Mouse (Mus musculus) midbrain, embryonic 11.5 days (tissue): Measurements from ENCODE around the gene Dpep3. TPM values are rescaled to one million over a fixed set of nuclear protein-coding genes. Genes with fewer than 3 reads are reported as not detected.

ENCODE experiments used
- ATAC-seq: fragments of 200-750 bp; cut with Nextera tagmentation; 2 replicates; pipeline ENCODE4 v1.8.0; 2017; ENCODE audit warnings: moderate TSS enrichment, moderate library complexity; ENCODE audit not compliant: low FRiP score
- DNase-seq: peaks from one replicate; pipeline ENCODE4 v3.0.0; 2015; ENCODE audit warnings: low spot score; ENCODE audit errors: missing footprints
- H3K27ac ChIP-seq: fragments of 300-500 bp; sonication (generic); 2 replicates; pipeline ENCODE4 v1.5.1; 2014; ENCODE audit warnings: low read depth, low read length
- H3K27me3 ChIP-seq: fragments of 300-500 bp; sonication (generic); 2 replicates; pipeline ENCODE4 v1.6.1; 2014; ENCODE audit warnings: mild to moderate bottlenecking, low read length, moderate library complexity, mixed read lengths; ENCODE audit not compliant: control insufficient read depth, insufficient read depth
- H3K36me3 ChIP-seq: fragments of 300-500 bp; sonication (generic); 2 replicates; pipeline ENCODE4 v1.6.1; 2014; ENCODE audit warnings: mild to moderate bottlenecking, low read length, moderate library complexity, mixed read lengths; ENCODE audit not compliant: control insufficient read depth, insufficient read depth
- H3K4me1 ChIP-seq: fragments of 300-500 bp; sonication (generic); 2 replicates; pipeline ENCODE4 v1.6.1; 2014; ENCODE audit warnings: low read length; ENCODE audit not compliant: control insufficient read depth, insufficient read depth
- H3K4me2 ChIP-seq: fragments of 300-500 bp; sonication (generic); 2 replicates; pipeline ENCODE4 v1.6.1; 2014; ENCODE audit warnings: mild to moderate bottlenecking, moderate library complexity
- H3K4me3 ChIP-seq: fragments of 300-500 bp; sonication (generic); 2 replicates; pipeline ENCODE4 v1.5.1; 2014; ENCODE audit warnings: low read depth, low read length
- H3K9ac ChIP-seq: fragments of 300-500 bp; sonication (generic); 2 replicates; pipeline ENCODE4 v1.6.1; 2014; ENCODE audit warnings: low read length
- H3K9me3 ChIP-seq: fragments of 300-500 bp; sonication (generic); 2 replicates; pipeline ENCODE4 v1.6.1; 2016; ENCODE audit warnings: low read length; ENCODE audit not compliant: control insufficient read depth
- WGBS: fragments of 180-500 bp; shearing (Covaris S2); extraction: QIAGEN DNeasy Blood & Tissue Kit; methylation state at CpG from one replicate; pipeline ENCODE4 v1.1.7; 2014; 5-methylcytosine and 5-hydroxymethylcytosine counted together
- polyA plus RNA-seq: library from polyadenylated mRNA; unstranded; fragments of >200 nt; fragmentation: Nextera tagmentation; extraction: Ambion mirVana; gene quantifications from 2 replicates; pipeline ENCODE4 v1.2.1, GENCODE M21; 2014

The Dpep3 gene
- polyA plus RNA-seq, 1 experiment from 2014 or later = not detected

DNA sequence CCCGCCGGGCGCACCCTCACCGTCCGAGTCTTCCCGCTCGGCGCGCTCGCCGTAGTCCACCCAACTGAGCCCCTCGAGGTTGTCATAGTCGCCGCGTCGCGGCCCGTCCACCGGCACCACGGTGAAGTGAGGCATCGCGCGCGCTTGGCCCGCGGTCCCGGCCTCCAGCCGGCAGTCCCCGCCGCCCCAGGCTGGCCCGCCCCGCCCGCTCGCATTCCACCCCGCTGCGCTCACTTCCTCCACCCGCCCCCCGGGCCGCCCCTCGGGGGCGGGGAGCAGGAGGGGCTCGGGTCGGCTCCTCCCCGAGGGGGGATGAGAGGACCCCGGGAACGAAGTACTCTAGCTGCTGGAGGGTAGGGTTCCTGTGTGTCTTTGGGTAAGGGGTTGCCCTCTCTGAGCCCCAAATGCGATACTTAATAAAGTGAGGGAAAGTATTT, 13.3 kb downstream of the Dpep3 start, which contains the start of gene Slc12a4:
TSS of gene Slc12a4 (minus strand) at position 193 of the 437 bp plus-strand sequence.
- ATAC-seq (peak; percentile 88), DNase-seq (peak; percentile 94)
- Histone ChIP-seq H3K36me3 (no peaks in the 10 kb centered on the region), H3K27me3 (peaks cover 20% of the 10 kb centered on the region), H3K4me3 (peak within 1 kb of the TSS; percentile 52), H3K9me3 (no peaks in the 10 kb centered on the region), H3K27ac (no peak within 1 kb of the TSS), H3K4me1 (peaks cover 6% of the 10 kb centered on the region), H3K4me2 (peak within 1 kb of the TSS; percentile 74), H3K9ac (peak within 1 kb of the TSS; percentile 66)
- under 1% methylated on average over 42 of the region's 47 CpGs for WGBS

DNA sequence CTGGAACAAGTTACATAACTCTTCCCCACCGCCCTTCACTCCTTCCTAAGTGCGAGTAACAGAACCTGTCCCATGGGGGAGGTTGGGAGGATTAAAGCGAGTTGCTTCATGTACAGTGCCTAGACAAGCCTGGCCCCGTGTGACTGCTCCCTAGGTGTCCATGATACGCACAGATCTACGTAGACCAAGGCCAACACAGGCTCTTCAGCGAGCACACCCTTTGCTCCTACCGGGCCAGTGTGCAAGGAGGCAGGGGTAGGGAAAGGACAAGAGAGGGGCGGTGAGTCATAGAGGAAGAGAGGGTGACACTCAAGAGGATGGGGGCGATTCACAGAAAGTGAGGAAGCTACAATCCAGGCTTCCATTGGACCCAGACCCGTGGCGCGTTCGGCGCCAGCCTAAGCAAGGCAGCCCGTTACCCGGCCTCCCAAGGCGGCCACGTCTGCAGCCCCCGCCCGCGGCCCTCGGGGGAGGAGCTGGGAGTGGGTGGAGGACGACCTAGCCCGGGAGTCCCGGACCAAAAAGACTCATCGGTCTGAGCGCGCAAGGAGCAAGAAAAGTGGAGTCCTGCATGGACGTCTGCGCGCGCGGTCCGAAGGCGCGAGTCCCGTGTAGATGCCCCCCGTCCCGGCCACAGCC, 13.8 kb downstream of the Dpep3 start:
- Histone ChIP-seq H3K36me3 (no peaks in the 10 kb centered on the region), H3K27me3 (peaks cover 20% of the 10 kb centered on the region), H3K9ac (peak overlapping the region; percentile 66), H3K27ac (no peak overlapping the region), H3K9me3 (no peaks in the 10 kb centered on the region), H3K4me2 (peak overlapping the region; percentile 74), H3K4me1 (peaks cover 6% of the 10 kb centered on the region), H3K4me3 (peak overlapping the region; percentile 52)
- DNase-seq (peak; percentile 91), ATAC-seq (peak; percentile 71)
- 3% methylated on average over 39 of the region's 40 CpGs for WGBS

DNA sequence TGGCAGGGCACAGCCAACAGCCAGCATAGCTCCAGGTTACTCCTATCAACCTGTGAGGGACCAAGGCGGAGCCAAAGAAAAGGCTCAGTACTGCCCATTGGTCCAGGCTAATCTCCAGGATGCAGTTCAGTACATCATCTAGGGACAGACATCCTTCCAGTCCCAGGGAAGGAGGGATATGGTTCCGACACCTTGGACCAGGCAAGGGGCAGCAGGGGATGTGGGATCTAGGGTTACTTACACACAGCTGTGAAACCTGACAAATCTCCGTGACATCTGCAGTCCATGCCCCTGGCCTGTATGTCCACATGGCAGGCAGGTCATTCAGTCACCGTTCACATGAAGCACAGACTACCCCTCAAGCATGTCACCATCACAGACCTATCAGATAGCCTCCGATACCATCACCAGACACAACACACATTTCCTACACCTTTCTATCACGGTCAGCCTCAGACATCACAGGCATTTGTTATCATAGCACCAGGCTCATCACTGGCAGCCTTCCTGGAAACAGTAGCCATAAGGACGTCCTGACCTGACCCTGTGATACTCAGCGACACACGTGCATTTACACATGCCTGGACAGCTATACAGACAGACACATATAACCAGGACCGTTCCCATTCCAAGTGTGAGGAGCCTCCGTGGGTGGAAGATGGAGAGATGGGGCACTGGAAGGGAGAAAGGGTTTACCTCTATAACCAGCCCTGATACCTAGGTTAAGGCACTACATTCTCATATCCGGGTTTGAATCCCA, 14.5 kb downstream of the Dpep3 start:
- Histone ChIP-seq H3K27me3 (peaks cover 20% of the 10 kb centered on the region), H3K9me3 (no peaks in the 10 kb centered on the region), H3K9ac (peak overlapping the region; percentile 66), H3K36me3 (no peaks in the 10 kb centered on the region), H3K4me2 (peak overlapping the region; percentile 74), H3K4me3 (no peak overlapping the region), H3K27ac (no peak overlapping the region), H3K4me1 (peaks cover 6% of the 10 kb centered on the region)
- ATAC-seq (no peak), DNase-seq (no peak)
- WGBS = 74% methylated on average over 12 of the region's 12 CpGs

- H3K9ac ChIP-seq = no peak overlapping the region
- no peak overlapping the region for H3K4me3 ChIP-seq
- no peaks in the 10 kb centered on the region for H3K9me3 ChIP-seq
- H3K36me3 ChIP-seq = no peaks in the 10 kb centered on the region
- H3K27ac ChIP-seq = no peak overlapping the region
- peaks cover 15% of the 10 kb centered on the region for H3K27me3 ChIP-seq
- peaks cover 2% of the 10 kb centered on the region for H3K4me1 ChIP-seq
- 88% methylated on average over 10 of the region's 10 CpGs for WGBS
- ATAC-seq = no peak
- H3K4me2 ChIP-seq = no peak overlapping the region
- no peak for DNase-seq
These were observed 17.7 kb downstream of the Dpep3 start for GRCm38 (mm10) chr8:105961536-105961935.

- H3K4me3 ChIP-seq = no peak overlapping the region
- no peak for ATAC-seq
- H3K27me3 ChIP-seq = peaks cover 12% of the 10 kb centered on the region
- peaks cover 2% of the 10 kb centered on the region for H3K4me1 ChIP-seq
- DNase-seq = no peak
- 72% methylated on average over 14 of the region's 14 CpGs for WGBS
- no peak overlapping the region for H3K4me2 ChIP-seq
- no peaks in the 10 kb centered on the region for H3K36me3 ChIP-seq
- H3K9ac ChIP-seq = no peak overlapping the region
- no peaks in the 10 kb centered on the region for H3K9me3 ChIP-seq
- no peak overlapping the region for H3K27ac ChIP-seq
These were observed 18.1 kb downstream of the Dpep3 start for GRCm38 (mm10) chr8:105961101-105961500.

DNA sequence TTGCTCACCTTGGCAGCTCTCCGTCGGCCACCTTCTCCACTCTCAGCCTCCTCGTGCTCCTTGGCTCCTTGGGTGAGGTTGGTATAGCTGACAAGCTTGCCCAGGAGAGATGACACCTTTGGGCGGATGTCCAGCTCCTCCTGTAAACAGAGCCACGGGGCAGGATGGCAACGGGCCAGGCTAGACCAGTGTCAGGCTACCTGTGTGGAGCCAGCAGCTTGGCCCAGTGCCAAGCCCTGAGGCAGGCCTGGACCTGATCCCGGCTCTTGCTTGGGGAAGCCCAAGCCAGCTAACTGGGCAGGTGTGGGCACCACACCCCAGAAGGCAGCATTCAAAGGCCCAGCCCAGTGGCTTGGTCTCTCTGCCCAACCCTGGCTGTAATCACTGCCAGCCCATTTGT, 19.9 kb downstream of the Dpep3 start:
- ATAC-seq (no peak), DNase-seq (no peak)
- H3K9ac ChIP-seq = no peak overlapping the region
- H3K4me1 ChIP-seq = no peaks in the 10 kb centered on the region
- H3K36me3 ChIP-seq = no peaks in the 10 kb centered on the region
- H3K4me2 ChIP-seq = no peak overlapping the region
- no peak overlapping the region for H3K27ac ChIP-seq
- H3K9me3 ChIP-seq = no peaks in the 10 kb centered on the region
- no peaks in the 10 kb centered on the region for H3K27me3 ChIP-seq
- 92% methylated on average over 7 of the region's 7 CpGs for WGBS
- no peak overlapping the region for H3K4me3 ChIP-seq

- Histone ChIP-seq H3K4me3 (no peak overlapping the region), H3K9ac (no peak overlapping the region), H3K27ac (no peak overlapping the region), H3K4me1 (no peaks in the 10 kb centered on the region), H3K9me3 (no peaks in the 10 kb centered on the region), H3K27me3 (no peaks in the 10 kb centered on the region), H3K4me2 (no peak overlapping the region), H3K36me3 (no peaks in the 10 kb centered on the region)
- DNase-seq = no peak
- 84% methylated on average over 3 of the region's 4 CpGs for WGBS
- ATAC-seq = no peak
These were observed 21.4 kb downstream of the Dpep3 start for GRCm38 (mm10) chr8:105957813-105958212.

DNA sequence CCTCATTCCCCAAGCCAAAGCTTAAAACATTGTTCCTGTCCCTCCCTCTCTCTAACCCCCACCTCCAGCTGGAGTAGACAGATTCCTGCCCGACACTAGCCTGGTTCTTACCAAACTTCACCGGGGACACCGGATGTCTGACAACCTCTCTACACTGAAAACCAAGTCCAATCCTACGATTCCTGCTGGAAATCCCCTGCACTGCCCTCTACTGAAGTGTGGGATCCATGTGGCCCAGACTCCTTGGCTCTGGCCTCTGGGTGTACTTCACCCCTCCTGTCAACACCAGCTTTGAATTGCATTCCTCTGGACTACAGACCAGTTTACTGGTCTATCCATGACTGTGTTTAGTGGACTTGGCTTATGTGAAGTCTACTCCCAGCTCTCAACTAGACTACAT, 22.7 kb downstream of the Dpep3 start:
- Histone ChIP-seq H3K9me3 (no peaks in the 10 kb centered on the region), H3K4me2 (no peak overlapping the region), H3K4me3 (no peak overlapping the region), H3K36me3 (no peaks in the 10 kb centered on the region), H3K27ac (no peak overlapping the region), H3K4me1 (no peaks in the 10 kb centered on the region), H3K9ac (no peak overlapping the region), H3K27me3 (no peaks in the 10 kb centered on the region)
- ATAC-seq (no peak), DNase-seq (no peak)
- WGBS = 92% methylated on average over 4 of the region's 4 CpGs

GRCm38 (mm10) chr8:105951057-105951659, 28.1 kb downstream of the Dpep3 start:
- Histone ChIP-seq H3K4me3 (no peak overlapping the region), H3K9ac (no peak overlapping the region), H3K27me3 (no peaks in the 10 kb centered on the region), H3K9me3 (no peaks in the 10 kb centered on the region), H3K4me1 (no peaks in the 10 kb centered on the region), H3K27ac (no peak overlapping the region), H3K36me3 (no peaks in the 10 kb centered on the region), H3K4me2 (no peak overlapping the region)
- DNase-seq (peak; percentile 17), ATAC-seq (no peak)
- WGBS = 67% methylated on average over 7 of the region's 7 CpGs
